Mouse (Mus musculus): ENCODE data around the gene Anxa5. TPM values are rescaled to one million over a fixed set of nuclear protein-coding genes. Genes with fewer than 3 reads are reported as not detected.

Gene Anxa5
- polyA plus RNA-seq, 1 experiment from 2014 or later: 85.6 TPM

DNA sequence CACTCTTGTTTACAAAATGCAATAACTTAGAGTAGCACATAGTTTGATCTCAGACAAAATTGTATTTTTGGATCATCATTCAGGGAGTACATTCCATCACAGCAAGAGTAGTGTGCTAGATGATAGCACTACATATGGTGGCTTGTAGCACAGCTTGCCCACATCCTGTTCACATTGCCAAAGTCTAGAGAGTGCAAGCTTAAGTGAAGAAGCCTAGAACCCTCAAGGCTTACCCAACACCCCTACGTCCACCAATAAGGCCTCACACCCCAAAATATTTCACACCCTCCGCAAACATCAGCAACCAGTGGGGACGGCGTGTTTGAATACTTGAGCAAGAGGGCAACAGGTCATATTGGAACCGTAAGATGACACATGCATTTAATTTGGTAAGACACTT is 68.7 kb downstream of the Anxa5 start:
- H3K4me3 ChIP-seq (ENCODE audit: low read depth, low read length): no peak overlapping the region
- DNase-seq (ENCODE audit: low spot score) (no peak), ATAC-seq (replicated peaks; ENCODE audit: low FRiP score) (no peak)
- H3K9me3 ChIP-seq (ENCODE audit: control insufficient read depth, low read length): no peaks in the 10 kb centered on the region
- H3K27me3 ChIP-seq (ENCODE audit: control insufficient read depth, insufficient read depth, low read length): no peaks in the 10 kb centered on the region
- WGBS: 94% methylated on average over 5 of the region's 5 CpGs
- no peaks in the 10 kb centered on the region for H3K36me3 ChIP-seq (ENCODE audit: control insufficient read depth, insufficient read depth, low read length)
- no peak overlapping the region for H3K4me2 ChIP-seq (ENCODE audit: low read depth, low read length, severe bottlenecking)
- no peak overlapping the region for H3K9ac ChIP-seq (ENCODE audit: low read length)
- no peak overlapping the region for H3K27ac ChIP-seq (ENCODE audit: low read depth, low read length)
- no peaks in the 10 kb centered on the region for H3K4me1 ChIP-seq (replicated peaks; ENCODE audit: control insufficient read depth, insufficient read depth, low read length)

DNA sequence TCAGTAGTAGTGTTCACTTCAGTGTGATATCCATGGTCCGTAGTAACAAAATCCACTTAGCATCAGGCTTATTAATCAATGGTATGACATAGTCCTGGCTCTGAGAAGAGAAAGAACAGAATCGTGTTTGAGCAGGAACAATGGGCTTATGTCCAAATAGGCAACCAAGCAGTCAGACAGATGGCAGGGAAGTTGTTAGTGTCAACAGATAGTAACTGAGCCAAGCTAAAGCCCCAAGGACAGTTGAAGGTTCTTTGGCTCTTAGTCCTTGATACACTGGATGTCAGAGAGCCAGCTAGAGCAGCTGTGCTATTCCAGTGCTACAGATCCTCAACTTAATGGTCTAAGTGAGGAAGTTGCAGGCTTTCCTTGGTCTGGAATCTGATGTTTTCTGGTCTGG is 69.4 kb downstream of the Anxa5 start:
- Histone ChIP-seq H3K9ac (ENCODE audit: low read length) (no peak overlapping the region), H3K4me3 (ENCODE audit: low read depth, low read length) (no peak overlapping the region), H3K27me3 (ENCODE audit: control insufficient read depth, insufficient read depth, low read length) (no peaks in the 10 kb centered on the region), H3K27ac (ENCODE audit: low read depth, low read length) (no peak overlapping the region), H3K4me1 (replicated peaks; ENCODE audit: control insufficient read depth, insufficient read depth, low read length) (no peaks in the 10 kb centered on the region), H3K4me2 (ENCODE audit: low read depth, low read length, severe bottlenecking) (no peak overlapping the region), H3K36me3 (ENCODE audit: control insufficient read depth, insufficient read depth, low read length) (no peaks in the 10 kb centered on the region), H3K9me3 (ENCODE audit: control insufficient read depth, low read length) (no peaks in the 10 kb centered on the region)
- DNase-seq (ENCODE audit: low spot score) (no peak), ATAC-seq (replicated peaks; ENCODE audit: low FRiP score) (no peak)
- WGBS: 74% methylated on average over 2 of the region's 2 CpGs

DNA sequence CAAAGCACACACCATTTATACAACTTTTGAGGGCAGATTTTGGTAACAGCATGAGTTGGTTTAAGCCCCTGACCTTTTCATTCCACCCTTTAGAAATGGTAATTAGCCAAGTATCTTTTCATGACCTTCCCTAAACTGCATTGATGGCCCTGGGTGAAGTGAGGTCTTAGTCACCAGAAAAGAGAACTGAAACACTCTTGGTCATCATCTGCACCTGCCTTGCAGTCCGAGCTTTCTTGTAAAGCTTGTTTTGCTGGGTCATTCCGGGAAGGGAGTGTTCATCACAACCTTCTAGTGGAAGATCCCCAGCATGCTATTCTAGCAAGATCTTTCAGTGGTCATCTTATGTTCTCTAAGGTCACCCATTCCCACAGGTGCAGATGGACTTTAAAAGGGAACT is 73.8 kb downstream of the Anxa5 start:
- Histone ChIP-seq H3K4me3 (ENCODE audit: low read depth, low read length) (no peak overlapping the region), H3K27ac (ENCODE audit: low read depth, low read length) (no peak overlapping the region), H3K36me3 (ENCODE audit: control insufficient read depth, insufficient read depth, low read length) (no peaks in the 10 kb centered on the region), H3K27me3 (ENCODE audit: control insufficient read depth, insufficient read depth, low read length) (no peaks in the 10 kb centered on the region), H3K4me1 (replicated peaks; ENCODE audit: control insufficient read depth, insufficient read depth, low read length) (no peaks in the 10 kb centered on the region), H3K9ac (ENCODE audit: low read length) (no peak overlapping the region), H3K9me3 (ENCODE audit: control insufficient read depth, low read length) (no peaks in the 10 kb centered on the region), H3K4me2 (ENCODE audit: low read depth, low read length, severe bottlenecking) (no peak overlapping the region)
- WGBS: 29% methylated on average over 2 of the region's 2 CpGs
- no peak for DNase-seq (ENCODE audit: low spot score)
- no peak for ATAC-seq (replicated peaks; ENCODE audit: low FRiP score)

DNA sequence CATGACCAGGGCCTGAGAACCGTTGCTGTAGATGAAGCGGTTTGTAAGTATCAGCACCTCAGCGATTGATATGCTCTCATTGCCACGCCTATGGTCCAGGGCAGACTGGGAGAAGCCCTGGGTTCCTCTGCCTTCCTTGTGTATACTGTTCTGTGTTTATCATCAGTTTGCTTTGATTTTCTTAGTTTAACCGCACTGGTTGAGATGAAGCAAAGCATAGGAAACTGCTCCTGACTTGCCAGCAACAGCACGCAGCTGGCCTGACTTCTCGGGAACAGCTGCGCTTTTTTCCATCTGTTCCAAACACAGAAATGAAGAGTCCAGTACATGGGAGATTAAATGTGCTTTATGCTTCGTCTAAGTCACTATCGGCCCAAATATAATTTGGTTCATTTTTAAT is 75.0 kb downstream of the Anxa5 start:
- Histone ChIP-seq H3K9ac (ENCODE audit: low read length) (no peak overlapping the region), H3K36me3 (ENCODE audit: control insufficient read depth, insufficient read depth, low read length) (no peaks in the 10 kb centered on the region), H3K4me1 (replicated peaks; ENCODE audit: control insufficient read depth, insufficient read depth, low read length) (no peaks in the 10 kb centered on the region), H3K27ac (ENCODE audit: low read depth, low read length) (no peak overlapping the region), H3K4me2 (ENCODE audit: low read depth, low read length, severe bottlenecking) (no peak overlapping the region), H3K4me3 (ENCODE audit: low read depth, low read length) (no peak overlapping the region), H3K9me3 (ENCODE audit: control insufficient read depth, low read length) (no peaks in the 10 kb centered on the region), H3K27me3 (ENCODE audit: control insufficient read depth, insufficient read depth, low read length) (no peaks in the 10 kb centered on the region)
- ATAC-seq (replicated peaks; ENCODE audit: low FRiP score) (no peak), DNase-seq (ENCODE audit: low spot score) (no peak)
- WGBS: 87% methylated on average over 10 of the region's 10 CpGs

Small RNAs within 50 kb of the gene (microRNA-seq; reads per million reads assigned to microRNA genes)
- not detected for gene Mir7009 (ENCODE audit: insufficient number of aligned reads)

Other genes starting within 250 kb of the Anxa5 start
- 0.43 and 0.92 TPM in 2 replicates for gene 1810062G17Rik, start within 50 bp of the Anxa5 start, polyA plus RNA-seq (2014; fragmentation: Nextera tagmentation; extraction: Ambion mirVana)
- 0.64 and 0.99 TPM in 2 replicates for gene Gm11549, start 45.9 kb upstream of the Anxa5 start, polyA plus RNA-seq (2014; fragmentation: Nextera tagmentation; extraction: Ambion mirVana)
- 101 and 103 TPM in 2 replicates for gene Exosc9, start 76.7 kb upstream of the Anxa5 start, polyA plus RNA-seq (2014; fragmentation: Nextera tagmentation; extraction: Ambion mirVana)
- gene Ccna2, start 96.3 kb upstream of the Anxa5 start, polyA plus RNA-seq (2014; fragmentation: Nextera tagmentation; extraction: Ambion mirVana): 333 and 338 TPM in 2 replicates
- 23.4 and 23.5 TPM in 2 replicates for gene Bbs7, start 137.6 kb upstream of the Anxa5 start, polyA plus RNA-seq (2014; fragmentation: Nextera tagmentation; extraction: Ambion mirVana)
- 4.0 and 7.0 TPM in 2 replicates for gene Trpc3, start 214.3 kb upstream of the Anxa5 start, polyA plus RNA-seq (2014; fragmentation: Nextera tagmentation; extraction: Ambion mirVana)

Data from forebrain, embryonic 11.5 days (tissue).